Mouse (Mus musculus) adrenal gland, adult 2 months (tissue): ENCODE measurements around the gene Tecpr1. TPM values are rescaled to one million over a fixed set of nuclear protein-coding genes. Genes with fewer than 3 reads are reported as not detected.

Experiments
- DNase-seq: peaks from one replicate; pipeline ENCODE4 v3.0.0; 2021
- polyA plus RNA-seq: library from polyadenylated mRNA; depleted of rRNA; stranded (reverse); fragments of >200 nt; gene quantifications from 2 replicates; pipeline ENCODE4 v1.2.3, GENCODE M21; 2012
- total RNA-seq, 2 experiments: library from RNA; stranded (reverse); gene quantifications; 2 replicates each; pipeline ENCODE4 v1.2.3; 2021

The Tecpr1 gene
- total and polyA plus RNA-seq, 3 experiments = 77.8 to 130 (median 125) TPM

DNA sequence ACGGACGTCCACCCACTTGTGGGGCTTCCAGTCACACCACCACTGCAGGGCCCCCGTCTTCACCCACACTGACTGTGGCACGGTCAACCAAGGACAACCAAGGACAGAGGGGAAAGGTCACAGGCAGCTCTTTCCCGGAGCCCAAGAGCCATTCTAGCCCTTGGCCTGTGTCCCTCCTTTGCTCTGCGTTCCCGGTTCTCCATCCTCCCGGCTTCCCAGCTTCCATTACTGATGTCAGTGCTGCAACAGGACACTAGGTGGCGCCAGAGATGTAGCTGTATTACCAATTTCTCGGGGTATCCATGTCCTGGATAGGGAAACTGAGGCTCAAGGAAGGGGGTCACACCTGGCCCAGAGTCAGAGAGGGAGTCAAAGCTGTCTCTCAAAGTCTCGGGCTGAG, 15.9 kb downstream of the Tecpr1 start:
- DNase-seq = no peak

DNA sequence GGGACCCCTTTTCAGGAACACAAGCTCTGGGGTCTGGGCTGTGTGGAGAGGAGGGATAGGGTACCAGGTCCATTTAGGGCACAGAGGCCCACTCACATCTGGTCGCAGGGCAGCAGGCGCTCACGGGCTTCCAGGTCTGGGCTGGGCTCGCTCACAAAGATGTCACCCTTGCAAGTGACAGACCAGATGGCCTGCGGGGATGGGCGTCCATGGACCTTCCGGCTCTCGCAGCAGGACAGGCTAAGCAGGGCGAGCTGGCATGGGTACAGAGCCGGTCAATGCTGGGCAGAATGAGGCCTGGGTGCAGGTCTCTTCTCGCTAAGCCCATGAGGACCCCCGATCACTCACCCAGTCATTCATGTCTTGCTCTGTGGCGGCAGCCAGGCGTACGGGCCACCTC, 17.3 kb downstream of the Tecpr1 start:
- no peak for DNase-seq

GRCm38 (mm10) chr5:144204911-144205310, 18.5 kb downstream of the Tecpr1 start:
- no peak for DNase-seq

GRCm38 (mm10) chr5:144204303-144204702, 19.1 kb downstream of the Tecpr1 start:
- DNase-seq = no peak

DNA sequence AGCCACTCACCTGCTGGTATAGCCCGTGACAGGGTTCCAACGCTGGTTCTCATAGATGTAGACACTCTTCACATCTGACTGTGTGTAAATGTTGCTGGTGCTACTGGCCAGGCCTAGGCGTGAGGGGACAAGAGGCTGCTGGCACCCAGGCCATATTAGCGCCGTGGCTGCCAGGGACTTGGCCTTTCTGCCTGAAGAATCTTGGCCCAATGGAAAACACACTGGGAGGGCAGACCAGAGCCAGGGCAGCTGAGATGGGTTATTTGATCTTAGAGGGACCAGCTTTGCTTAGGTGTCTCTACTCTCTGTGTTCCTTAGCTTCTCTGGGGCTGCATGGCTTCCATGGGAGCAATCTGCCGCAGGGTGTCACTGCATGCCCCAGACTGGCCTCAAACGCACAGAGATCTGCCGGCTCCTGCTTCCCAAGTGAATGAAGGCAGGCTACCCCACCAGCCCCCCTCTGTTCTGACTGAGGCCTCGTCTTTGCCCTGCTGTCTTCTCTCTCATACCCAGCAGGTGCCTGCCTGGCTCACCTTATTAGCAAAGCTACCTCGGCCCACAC, 19.9 kb downstream of the Tecpr1 start:
- DNase-seq = no peak

DNA sequence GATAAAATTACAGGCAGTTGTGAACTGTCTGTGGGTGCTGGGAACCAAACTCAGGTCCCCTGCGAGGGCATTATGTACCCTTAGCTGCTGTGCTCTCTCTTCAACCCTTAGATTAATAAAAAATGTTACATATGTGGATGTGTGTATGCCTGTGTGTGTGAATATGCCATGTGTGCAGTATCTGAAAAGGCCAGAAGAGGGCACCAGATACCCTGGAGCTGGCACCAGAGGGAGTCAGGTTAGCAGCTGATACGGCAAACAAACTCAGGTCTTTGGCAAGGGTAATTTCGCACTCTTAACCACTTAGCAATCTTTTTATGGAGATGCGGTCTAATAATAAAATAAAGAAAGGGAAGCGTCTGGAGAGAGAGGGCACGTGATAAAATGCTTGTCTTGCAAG, 21.0 kb downstream of the Tecpr1 start:
- DNase-seq = no peak

- no peak for DNase-seq
These were observed 22.8 kb downstream of the Tecpr1 start for GRCm38 (mm10) chr5:144200616-144201015.

GRCm38 (mm10) chr5:144195567-144195966, 27.8 kb downstream of the Tecpr1 start:
- DNase-seq = no peak

DNA sequence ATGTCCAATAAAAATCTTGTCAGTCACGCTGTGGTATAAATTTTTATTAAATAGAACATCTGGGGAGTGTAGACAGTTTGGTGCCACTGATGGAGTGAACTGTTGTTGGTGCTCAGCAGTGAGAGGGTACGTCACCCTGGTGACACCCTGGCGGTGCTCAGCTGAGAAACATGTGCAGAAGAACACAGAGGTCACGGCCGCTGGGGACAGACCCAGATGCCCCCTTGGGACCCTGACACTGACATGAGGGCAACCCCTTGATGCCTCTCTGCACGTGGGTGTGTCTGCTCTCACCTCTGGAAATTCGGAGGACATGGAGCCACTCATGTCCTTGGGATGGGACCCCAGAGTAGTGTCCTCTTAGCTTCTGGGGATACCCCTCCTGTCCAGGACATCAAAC, 29.0 kb downstream of the Tecpr1 start:
- DNase-seq = no peak

- no peak for DNase-seq
These were observed 30.7 kb downstream of the Tecpr1 start for GRCm38 (mm10) chr5:144192673-144193072.

DNA sequence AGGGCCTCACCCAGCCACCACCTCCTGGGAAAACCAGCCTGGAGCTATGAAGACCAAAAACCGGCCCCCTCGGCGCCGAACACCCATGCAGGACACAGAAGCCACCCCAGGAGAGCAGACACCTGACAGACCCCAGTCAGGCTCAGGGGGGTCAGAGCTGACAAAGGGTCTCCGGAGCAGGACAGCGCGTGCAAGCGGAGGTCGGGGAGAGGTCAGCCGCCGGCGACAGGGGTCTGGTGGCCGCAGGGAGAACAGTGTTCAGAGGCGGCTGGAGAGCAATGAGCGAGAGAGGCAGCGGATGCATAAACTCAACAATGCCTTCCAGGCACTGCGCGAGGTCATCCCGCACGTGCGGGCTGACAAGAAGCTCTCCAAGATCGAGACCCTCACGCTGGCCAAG, 32.4 kb downstream of the Tecpr1 start:
- DNase-seq = no peak

- DNase-seq = peak; percentile 80
These were observed 33.3 kb downstream of the Tecpr1 start, which contains the start of gene Bhlha15 for GRCm38 (mm10) chr5:144189950-144190583. TSS of gene Bhlha15 (plus strand) at chr5:144190286.

DNA sequence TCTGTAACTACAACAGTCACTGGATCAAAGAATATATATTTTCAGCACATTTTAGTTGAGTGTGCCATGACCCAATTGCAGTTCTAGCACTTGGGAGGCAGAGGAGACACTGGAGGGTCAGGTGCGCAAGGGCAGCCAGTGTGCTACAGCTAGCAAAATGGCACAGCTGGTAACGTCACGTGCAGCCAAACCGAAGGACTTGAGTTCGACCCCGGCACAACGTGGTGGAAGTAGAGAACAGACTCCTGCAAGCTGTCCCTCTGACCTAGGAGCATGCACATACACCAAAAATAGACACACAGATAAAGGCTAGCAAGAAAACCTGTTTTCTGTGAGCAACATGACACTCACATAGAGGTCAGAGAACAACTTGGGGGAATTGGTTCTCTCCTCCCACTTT, 34.1 kb downstream of the Tecpr1 start:
- no peak for DNase-seq

DNA sequence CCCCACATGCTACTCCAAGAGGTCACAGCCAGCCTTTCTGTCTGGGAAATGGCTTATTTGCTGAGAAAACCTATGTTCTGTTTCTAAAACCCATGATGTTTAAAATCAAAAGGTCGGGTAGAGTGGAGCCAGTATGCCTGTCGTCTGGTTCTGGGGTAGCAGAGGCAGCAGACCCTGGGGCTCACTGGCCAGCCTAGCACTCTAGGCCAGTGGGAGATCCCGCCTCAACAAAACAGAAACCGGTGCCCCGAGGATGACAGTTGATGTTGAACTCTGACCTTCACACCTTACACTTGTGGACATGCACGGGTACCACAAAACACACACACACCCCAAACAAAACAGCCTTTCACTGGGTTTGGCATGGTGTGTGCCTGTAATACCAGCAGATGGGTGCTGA, 35.0 kb downstream of the Tecpr1 start:
- no peak for DNase-seq

DNA sequence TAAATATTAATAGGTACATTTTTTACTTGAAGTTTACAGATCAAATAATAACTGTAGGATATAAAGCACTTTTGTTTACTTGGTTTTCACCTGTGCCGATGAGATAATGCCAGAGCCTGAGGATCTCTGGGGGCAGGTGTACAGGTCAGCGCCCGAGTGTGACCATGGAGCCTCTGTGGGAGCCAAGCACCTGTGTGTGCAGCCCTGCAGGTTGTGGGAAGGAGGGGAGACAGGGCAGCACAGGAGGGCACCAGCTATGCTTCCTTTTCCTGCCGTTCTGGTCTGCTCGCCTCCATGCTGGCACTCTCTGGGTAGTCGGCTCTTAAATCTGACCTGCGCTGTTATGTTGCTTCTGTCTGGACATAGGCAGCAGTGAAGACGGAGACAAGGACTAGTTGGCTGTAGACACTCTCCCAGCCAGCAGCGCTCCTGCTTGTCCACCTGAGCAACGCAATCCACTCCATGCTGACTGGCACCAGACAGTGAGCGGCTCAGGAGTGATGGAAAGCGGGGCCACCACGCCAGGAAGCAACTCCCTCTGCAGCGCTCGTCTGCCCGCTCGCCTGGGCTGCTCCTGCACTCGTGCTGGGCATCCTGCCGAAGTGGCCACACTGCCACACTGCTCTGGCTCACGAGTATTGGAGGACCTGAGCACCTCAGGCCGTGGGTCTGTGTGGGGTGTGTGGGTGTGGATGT, 38.9 kb downstream of the Tecpr1 start:
- DNase-seq = no peak

DNA sequence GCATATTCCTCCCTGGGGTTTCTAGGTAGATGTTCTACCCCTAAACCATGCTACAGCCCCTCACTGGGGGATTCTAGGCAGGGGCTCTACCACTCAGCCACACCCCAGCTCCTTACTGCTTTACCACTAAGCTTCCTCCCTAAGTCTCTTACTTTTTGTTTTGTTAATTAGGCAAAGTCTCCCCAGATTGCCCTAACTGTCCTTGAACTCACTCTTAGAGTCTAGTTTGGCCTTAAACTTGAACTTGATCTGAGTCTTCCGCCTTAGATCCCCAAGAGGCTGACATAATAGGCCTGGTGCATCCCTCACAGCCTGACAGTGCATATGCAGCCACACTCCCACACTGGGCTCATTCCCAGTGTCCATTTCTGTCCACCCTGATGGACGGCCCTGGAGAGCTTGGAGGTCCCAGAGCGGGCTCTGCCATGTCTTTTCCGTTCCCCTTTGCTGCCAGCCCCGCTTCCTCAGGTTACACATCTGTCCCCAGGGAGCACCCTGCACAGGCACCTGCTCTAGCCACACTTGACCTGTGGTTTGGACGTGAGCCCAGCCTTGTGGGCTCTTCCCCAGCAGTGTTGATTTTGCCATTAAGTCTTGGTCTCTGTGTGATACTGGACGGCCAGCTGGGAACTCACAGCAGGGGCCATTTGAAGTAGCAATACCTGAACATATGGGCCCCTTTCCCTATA, 39.6 kb downstream of the Tecpr1 start:
- no peak for DNase-seq

GRCm38 (mm10) chr5:144183248-144183559, 40.2 kb downstream of the Tecpr1 start:
- no peak for DNase-seq

GRCm38 (mm10) chr5:144182542-144183247, 40.7 kb downstream of the Tecpr1 start:
- no peak for DNase-seq

DNA sequence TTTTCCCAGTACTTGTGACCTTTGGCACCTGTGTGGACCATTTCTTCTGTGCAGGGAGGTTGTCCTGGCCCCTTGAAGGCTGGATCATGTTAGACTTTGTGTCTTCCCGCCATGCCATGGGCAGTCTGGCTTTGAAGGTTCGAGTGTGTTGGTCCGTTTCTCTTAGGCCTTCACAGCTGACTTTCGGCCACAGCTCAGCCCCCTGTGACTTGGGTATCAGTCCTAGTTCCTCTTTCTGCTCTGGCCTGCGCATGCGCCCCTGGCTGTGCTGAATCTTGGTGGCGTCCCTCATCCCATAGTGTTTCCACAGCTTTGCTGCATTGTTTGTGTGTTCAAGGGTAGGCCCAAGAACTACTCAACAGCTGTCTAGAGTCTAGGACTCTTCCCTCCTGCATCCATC, 42.2 kb downstream of the Tecpr1 start:
- no peak for DNase-seq

DNA sequence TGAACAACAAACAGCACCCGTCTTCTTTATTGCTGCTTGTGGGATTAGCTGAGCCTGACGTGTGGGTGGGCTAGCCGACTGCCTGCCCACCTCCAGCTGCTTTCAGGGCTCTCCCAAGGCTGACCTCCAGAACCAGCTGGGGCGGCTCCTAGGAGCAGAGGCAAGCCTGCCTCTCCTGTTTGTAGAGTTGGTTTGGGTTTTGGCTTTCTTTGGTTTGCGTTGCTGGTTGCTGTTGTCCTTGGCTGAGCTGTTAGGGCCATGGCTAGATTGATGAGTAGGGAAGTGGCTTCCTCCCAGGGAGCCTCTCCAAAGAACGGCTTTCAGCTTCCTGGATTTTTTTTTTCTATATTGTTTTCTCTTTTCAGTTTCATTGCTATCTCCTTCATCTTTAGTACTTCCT, 45.2 kb downstream of the Tecpr1 start:
- peak; percentile 54 for DNase-seq

DNA sequence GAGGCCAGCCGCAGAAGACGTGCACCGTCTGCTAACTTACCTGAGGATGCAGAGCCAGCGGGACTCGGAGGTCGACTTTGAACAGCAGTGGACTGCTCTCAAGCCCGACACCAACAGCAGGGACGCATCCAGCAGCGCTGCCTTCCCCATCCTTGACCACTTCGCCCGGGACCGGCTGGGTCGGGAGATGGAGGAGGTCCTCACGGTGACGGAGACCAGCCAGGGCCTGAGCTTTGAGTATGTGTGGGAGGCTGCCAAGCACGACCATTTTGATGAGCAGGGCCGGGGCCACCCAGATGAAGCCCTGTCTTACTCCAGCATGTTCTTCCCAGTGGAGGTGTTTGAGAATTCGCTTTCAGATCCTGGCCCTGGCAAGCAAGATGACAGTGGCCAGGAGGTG, 49.8 kb downstream of the Tecpr1 start:
- no peak for DNase-seq

- no peak for DNase-seq
These were observed 54.0 kb downstream of the Tecpr1 start for GRCm38 (mm10) chr5:144169275-144169975.
